Mouse (Mus musculus): ENCODE data around the gene Nceh1.

Nceh1 gene

DNA sequence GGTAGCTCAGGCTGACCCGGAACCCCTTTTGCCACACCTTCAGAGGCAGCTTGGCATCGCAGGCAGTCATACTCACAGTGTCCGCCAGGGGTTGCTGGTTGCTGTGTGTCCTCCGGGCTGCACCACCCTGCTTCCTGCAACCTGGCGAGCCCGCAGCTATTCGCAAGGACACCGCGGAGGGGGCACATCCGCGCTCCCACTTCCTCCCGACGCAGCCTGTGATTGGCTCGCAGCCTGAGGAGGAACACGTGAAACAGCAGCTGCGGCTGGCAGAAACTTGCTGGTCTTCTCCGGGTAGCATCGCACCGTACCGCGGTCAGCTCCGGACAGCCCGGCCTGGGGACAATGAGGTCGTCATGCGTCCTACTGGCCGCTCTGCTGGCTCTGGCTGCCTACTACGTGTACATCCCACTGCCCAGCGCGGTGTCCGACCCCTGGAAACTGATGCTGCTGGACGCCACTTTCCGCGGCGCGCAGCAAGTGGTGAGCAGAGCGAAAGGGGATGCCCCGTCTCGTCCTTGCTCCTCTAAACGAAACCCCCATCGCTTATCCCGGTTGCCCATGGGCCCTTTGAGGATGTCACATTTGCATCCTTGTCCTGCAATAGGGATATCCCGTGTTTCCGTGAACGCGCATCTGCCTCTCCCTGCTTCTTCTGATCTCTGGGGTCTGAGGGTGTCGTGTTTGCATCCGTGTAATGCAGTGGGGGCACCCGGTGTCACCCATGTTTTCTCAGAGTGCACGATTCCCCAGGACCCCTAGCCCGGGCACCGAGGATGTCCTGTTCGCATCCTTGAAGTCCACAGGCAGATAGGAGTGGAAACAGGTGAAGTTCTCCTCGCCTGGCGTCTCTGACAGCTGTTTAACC, at the start of gene Nceh1:
Gene Nceh1, plus strand, starts transcription at position 233 of the 868 bp plus-strand sequence.
- in situ Hi-C loops (cut with MboI; ENCODE audit: low pct_unique_long_range_greater_than_20kb in 1 of 2, low sequenced_read_pairs in 2 of 2, unreplicated experiment in 1 of 2): loop anchor here (5.0 kb wide), 2 partner anchors 54 to 59 kb away; no protein-coding TSS in a partner anchor

DNA sequence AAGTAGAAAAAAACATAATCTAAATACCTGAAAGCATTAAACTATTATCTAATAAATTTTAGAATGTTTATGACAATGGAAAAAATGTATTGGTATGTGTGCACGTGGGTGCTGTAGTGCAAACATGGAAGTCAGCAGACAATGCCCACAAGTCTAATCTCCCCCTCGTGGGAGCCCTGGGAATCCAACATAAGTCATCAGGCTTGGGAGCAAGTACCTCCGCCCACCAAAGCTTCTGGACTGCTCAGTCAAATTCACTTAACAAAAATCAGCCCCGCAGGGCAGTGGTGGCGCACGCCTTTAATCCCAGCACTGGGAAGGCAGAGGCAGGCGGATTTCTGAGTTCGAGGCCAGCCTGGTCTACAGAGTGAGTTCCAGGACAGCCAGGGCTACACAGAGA, 42.7 kb upstream of the Nceh1 start:
- in situ Hi-C loops (cut with MboI; ENCODE audit: low pct_unique_long_range_greater_than_20kb in 1 of 2, low sequenced_read_pairs in 2 of 2, unreplicated experiment in 1 of 2): no loop called here

DNA sequence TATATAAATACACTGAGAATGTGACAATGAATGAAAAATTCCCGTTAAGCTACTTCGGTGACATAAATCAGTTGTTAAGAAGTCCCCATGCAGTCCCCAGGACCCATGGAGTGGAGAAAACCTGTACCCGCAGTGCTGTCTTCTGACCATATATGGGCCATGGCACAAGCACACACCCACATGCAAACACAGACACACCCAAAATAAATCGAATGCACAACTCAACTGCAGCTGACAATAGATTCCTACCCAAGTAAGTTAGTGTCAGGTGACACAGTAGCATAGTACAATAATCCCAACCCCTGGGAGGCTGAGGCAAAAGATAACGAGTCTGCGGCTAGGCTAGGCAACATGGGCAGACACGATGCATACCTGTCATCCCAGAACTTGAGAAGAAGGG, 39.2 kb upstream of the Nceh1 start:
- in situ Hi-C loops (cut with MboI; ENCODE audit: low pct_unique_long_range_greater_than_20kb in 1 of 2, low sequenced_read_pairs in 2 of 2, unreplicated experiment in 1 of 2): no loop called here

DNA sequence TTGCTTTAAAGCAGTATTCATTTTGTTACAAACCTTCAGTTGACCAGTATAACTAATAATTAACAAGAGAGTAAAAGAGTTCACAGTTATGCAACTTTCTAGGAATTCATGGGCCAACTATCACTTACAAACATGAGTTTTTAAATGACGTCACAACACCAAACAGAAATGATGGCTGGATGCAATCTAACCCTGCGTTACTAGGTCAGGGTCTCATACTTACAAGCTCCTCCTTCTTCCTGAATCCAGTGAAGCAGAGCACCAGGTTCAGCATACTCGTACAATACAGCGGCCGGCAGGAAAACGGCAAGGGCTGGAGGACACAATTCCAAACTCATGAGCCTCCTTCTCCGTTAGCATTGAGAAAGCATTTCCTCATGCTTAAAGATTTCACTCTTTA, 37.0 kb upstream of the Nceh1 start:
- in situ Hi-C loops (cut with MboI; ENCODE audit: low pct_unique_long_range_greater_than_20kb in 1 of 2, low sequenced_read_pairs in 2 of 2, unreplicated experiment in 1 of 2): no loop called here

DNA sequence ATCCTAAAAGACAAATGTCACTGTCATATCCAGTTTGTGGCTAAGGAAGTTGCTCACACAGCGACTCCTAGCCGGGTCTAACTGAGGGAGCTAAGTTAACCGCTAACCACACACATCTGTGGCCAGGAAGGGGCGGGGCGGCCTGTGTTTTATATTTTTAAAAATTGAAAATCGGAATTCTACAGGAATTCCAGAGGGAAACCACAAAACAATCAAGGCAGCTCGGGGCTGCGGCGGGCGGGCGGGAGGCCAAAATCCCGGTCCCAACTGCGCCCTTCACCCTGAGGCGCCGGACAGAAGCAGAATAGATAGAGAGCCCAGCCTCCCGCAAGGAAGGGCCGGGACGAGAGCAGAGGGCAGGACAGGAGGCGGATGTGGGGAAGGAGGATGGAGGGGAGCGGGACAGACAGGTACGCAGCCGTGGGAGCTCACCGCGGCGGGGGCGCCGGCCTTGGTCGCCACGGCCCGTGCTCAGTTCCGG, 29.5 kb upstream of the Nceh1 start:
- in situ Hi-C loops (cut with MboI; ENCODE audit: low pct_unique_long_range_greater_than_20kb in 1 of 2, low sequenced_read_pairs in 2 of 2, unreplicated experiment in 1 of 2): no loop called here

DNA sequence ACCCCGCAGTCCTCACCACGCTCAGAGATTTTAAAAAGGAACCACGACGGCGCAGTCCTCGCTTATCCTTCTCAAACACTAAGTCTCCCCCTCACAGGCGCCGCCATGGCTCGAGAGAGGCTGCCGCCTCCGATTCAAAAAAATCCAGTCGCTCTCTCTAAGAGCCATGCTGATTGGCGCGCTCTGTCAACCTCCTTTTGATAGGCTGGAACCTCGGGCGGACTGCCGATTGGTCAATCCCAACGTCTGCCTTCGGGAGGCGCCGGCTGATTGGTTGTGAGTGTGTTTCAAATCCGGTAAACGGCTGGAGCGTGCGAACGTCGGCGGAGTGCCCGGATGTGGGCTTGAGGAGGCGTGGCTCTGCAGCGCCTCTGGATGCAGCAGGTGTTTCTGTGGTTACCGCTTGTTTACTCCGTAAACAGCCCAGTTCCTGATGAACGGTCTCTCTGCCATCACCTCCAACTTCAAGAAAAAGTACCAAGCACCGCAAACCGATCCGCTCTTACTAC, 29.0 kb upstream of the Nceh1 start, which contains the start of gene Ect2:
Gene Ect2, minus strand, starts transcription at position 178 of the 509 bp plus-strand sequence.
- in situ Hi-C loops (cut with MboI; ENCODE audit: low pct_unique_long_range_greater_than_20kb in 1 of 2, low sequenced_read_pairs in 2 of 2, unreplicated experiment in 1 of 2): no loop called here

DNA sequence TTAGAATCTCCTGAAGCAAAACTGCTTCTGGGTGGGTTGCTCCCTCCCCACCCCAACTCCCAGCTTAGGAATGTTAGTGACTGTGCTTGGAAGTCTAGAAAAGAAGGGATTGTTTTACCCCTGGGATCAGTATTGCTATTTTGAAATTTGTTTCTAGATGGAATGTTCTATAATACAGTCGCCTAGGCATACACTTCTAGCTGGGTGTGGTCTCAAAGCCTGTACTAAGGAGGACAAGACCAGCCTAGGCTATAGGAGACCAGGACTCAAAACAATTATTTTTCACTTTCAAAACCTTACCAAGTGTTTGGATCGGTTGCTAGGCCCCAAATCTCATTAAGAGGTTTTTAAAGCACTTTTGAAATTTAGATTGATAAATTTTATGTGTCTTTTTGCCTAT, 28.5 kb upstream of the Nceh1 start:
- in situ Hi-C loops (cut with MboI; ENCODE audit: low pct_unique_long_range_greater_than_20kb in 1 of 2, low sequenced_read_pairs in 2 of 2, unreplicated experiment in 1 of 2): no loop called here

DNA sequence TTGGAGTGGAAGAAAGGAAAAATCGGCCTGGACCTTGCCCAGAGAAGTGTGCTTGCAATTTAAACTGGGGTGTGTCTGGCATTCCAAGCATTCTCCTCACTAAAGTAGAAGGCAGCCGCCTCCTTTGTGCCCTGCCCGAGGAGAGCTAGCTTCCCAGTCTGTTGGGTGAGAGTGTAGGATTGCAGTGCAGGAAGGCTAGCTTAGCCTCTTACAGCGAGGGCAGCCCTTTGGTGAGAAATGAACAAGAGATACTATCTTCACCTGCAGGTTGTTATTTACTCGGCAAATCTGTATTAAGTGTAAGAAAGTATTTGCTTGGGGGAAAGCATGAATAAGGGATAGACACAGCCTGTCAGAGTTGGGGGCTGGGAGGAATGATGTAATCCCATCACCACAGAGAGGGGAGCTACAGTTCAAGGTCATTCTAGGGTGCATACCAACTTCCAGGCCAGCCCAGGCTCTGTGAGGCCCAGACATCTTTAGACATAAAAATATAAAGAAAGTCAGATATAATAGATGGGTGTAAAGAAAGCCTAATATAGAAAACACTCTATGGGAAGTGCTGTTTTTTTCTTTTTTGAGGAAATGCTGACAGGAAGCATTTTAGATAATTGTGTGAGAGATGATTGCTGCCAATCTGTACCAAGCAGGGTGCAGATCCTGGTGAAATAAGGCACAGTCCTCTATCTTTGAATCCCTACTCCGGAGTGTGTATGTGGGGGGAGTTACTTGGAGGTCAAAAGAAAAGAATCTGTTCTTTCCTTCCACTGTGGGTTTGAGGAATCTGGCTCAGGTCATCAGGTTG, 27.5 kb upstream of the Nceh1 start:
- in situ Hi-C loops (cut with MboI; ENCODE audit: low pct_unique_long_range_greater_than_20kb in 1 of 2, low sequenced_read_pairs in 2 of 2, unreplicated experiment in 1 of 2): no loop called here

DNA sequence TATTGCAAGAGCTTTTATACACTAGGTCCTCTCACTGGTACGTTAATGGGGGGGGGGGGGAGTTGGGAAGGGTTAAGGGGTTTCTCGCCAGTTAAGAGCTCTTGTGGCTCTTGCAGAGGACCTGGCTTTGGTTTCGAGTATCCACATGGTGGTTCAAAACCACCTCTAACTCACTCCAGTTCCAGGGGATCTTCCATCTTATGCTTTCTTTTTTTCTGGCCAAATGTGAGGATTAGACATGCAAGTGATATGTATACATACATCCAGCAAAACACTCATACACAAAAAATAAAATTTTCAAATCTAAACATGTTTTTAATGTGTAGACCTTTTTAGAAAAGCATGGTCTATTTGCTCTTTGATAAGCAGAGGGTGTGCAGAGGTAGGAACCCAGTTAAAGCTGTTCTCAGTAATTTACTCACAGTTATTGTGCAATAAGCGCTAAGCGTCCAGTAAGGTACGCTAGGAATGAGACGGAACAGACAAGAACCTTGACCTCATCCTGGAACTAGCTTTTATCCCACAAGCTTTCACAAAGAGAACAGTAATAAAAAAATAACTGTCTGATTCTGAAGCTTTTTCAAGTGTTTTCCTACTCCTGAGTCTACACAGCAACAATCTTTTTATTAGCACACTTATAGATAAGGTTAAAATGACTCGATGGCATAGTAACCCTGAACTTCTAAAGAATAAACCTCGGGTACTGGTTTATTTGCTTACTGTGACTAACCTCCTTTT, 26.7 kb upstream of the Nceh1 start:
- in situ Hi-C loops (cut with MboI; ENCODE audit: low pct_unique_long_range_greater_than_20kb in 1 of 2, low sequenced_read_pairs in 2 of 2, unreplicated experiment in 1 of 2): no loop called here

DNA sequence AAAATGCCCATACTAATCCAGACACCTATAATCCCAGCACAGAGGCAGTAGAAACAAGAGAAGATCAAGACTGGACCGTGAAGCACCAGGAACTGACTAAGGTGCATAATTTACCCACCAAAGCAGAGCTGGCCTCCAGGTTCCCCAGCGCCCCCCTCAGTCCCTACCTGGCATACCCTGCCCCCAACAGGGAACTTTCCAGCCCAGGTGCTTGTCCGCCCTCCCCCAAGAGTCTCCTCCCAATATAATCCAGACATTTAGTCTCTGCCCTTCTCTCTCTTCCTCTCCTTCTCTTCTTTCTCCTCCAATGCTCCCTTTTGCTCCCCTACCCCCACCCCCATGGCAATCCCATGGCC, 26.2 kb upstream of the Nceh1 start:
- in situ Hi-C loops (cut with MboI; ENCODE audit: low pct_unique_long_range_greater_than_20kb in 1 of 2, low sequenced_read_pairs in 2 of 2, unreplicated experiment in 1 of 2): no loop called here

DNA sequence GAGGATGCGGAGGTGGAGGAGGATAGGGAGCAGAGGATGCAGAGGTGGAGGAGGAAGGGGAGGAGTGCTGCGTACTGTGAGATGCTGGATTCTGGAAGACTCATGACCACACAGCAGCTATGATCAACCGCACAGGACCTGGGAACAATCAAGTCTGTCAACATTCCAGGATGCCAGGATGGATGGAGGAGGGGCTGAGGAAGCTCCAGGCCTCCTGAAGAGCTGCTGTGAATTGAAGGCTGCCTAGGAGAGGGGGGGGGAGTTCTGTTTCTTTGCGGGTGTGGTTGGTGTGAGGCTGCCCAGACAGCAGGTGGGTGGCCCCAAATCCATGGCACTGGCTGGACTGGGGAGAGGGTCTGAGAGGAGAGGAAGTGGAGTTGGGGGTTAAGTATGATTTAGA, 23.9 kb upstream of the Nceh1 start:
- in situ Hi-C loops (cut with MboI; ENCODE audit: low pct_unique_long_range_greater_than_20kb in 1 of 2, low sequenced_read_pairs in 2 of 2, unreplicated experiment in 1 of 2): no loop called here

DNA sequence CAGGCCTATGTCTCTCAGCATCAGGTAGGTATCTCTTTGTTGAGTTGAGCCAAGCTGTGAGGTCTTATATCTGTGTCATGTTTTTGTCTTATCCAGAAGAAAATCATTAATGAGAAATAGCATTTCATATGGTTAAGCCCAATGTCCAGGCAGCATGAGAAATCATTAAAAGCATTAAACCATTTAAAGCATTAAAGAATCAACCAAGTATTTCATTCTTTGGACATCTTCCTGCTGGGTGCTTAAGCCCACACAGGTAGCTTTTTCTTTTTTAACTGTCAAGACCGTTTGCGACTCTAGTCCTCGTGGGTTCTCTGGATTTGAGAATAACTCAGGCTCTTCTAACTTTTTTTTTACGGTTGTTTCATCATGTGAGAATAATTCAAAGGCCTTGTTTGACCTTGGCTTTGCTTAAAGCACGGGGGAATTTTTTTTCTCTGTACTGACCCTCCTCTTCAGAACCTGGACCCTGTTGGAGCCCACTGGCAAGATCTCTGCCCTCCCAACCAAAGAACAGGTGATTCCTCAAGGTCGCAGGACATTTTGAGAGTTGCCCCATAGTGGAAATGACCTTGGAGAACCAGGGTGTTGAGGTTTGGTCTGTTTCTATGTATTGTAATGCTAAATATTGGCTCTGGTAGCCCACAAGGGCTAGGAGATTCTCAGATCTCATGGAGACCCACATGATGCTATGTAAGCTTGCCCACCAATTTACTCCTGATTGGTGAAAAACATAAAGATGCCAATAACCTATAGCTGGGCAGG, 20.9 kb upstream of the Nceh1 start:
- in situ Hi-C loops (cut with MboI; ENCODE audit: low pct_unique_long_range_greater_than_20kb in 1 of 2, low sequenced_read_pairs in 2 of 2, unreplicated experiment in 1 of 2): no loop called here

DNA sequence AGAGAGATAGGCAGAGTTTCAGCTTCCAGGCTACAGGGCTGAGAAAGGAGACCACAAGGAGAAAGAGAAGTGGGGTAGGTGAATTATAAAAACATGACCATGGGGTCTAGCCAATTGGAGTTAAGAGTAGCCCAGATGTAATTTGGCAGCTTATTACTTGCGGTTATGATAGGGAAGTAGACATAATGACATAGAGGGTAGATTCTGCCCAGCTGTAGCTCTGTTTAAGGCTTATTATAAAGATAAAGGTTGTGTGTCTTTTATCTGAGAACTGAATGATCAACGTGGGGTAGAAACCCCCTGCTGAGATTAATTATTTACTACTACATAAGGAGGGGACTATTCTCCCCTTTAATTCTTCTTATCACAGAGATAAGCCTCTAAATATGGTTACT, 20.4 kb upstream of the Nceh1 start:
- in situ Hi-C loops (cut with MboI; ENCODE audit: low pct_unique_long_range_greater_than_20kb in 1 of 2, low sequenced_read_pairs in 2 of 2, unreplicated experiment in 1 of 2): no loop called here

DNA sequence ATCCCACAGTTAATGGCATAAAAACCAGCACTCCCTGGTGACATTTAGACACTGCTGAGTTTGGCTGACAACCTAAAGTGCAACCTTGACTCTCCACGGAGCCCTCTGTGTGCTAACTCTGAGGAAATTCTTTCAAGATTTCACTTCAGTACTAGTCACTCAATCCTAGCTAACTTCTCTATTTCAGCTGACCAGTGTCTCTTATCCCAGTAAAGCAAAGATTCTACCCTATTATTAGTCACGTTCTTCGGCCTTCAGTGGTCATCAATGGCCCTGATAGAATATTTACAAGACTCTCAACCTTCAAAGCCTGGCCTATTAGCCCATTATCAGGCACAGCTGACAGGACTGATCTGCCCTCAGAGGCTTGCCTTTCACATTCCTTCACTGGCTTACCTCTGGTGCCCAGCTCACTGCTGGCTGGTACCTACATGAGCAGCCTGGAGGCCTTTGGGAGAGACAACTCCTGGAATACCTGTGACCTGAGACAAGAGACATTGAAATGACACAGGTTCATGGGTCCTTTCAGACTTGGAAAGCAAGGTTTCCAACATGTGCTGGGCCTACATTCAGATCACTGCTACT, 17.2 kb upstream of the Nceh1 start:
- in situ Hi-C loops (cut with MboI; ENCODE audit: low pct_unique_long_range_greater_than_20kb in 1 of 2, low sequenced_read_pairs in 2 of 2, unreplicated experiment in 1 of 2): no loop called here

DNA sequence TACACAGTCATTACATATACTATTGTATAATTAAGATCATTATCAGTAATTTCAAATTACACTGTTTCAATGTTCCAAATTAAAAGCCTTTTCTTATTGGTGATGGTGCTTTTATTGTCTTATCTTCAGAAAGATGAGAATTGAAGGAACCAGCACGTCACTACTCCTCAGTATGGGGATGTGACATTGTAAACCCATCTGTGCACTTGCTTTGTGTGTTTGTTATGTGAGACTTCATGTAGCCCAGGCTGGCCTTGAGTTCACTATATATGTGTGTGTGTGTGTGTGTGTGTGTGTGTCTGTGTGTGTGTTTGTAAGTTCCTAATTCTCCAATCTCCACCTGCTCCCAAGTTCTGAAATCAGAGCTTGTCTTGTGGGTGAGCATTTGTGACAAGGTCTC, 12.5 kb upstream of the Nceh1 start:
- in situ Hi-C loops (cut with MboI; ENCODE audit: low pct_unique_long_range_greater_than_20kb in 1 of 2, low sequenced_read_pairs in 2 of 2, unreplicated experiment in 1 of 2): no loop called here

DNA sequence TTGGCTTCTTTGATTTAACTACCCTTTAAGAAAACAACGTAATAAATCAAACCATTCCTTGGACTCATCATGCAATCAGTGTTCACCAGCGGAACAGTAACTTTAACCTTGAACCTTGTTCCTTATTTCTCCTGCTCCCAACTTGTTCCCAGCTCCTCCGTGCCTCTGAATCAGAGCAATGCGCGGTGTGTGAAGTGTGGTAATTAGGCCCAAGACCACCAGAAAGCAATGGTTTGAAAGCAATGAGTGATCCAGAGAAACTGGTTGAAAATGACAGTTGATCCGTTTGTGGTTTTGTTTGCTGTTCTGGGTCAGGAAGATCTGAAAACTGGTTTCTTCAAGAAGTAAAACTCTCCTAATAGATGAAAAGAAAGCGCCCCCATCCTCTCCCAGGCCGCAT, 3.1 kb upstream of the Nceh1 start:
- in situ Hi-C loops (cut with MboI; ENCODE audit: low pct_unique_long_range_greater_than_20kb in 1 of 2, low sequenced_read_pairs in 2 of 2, unreplicated experiment in 1 of 2): loop anchor here (5.0 kb wide), 2 partner anchors 58 to 63 kb away; no protein-coding TSS in a partner anchor

DNA sequence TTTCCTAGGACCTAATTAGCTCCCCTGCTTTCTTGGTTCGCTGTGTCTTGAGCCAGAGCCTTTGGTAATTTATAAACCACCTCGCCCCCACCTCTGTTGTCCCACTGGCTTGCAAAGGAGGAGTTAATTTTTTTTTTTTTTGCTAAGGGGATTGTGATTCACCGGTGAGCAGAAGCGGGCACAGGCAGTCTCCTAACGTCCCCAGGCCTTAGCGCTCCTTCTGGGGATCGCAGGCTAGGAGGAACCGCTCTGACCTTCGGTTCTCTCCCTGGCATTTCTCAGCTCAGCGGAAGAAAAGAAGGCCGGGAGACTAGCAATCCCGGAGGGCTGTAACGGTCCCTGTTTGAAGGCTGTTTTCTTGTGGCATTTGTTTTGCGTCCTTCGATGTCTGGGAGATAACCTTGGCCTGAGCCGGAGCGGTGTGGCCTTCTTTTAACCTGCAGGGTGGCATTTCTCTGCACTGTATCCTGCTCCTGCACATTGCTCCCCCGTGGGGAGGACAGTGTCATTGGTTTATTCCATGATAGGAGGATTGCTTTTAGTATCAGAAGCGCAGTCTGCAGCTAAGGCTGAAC, 923 bp downstream of the Nceh1 start:
- in situ Hi-C loops (cut with MboI; ENCODE audit: low pct_unique_long_range_greater_than_20kb in 1 of 2, low sequenced_read_pairs in 2 of 2, unreplicated experiment in 1 of 2): loop anchor here (5.0 kb wide), 2 partner anchors 54 to 59 kb away; no protein-coding TSS in a partner anchor

All from mouse embryonic stem cell (cell line).